ENCODE assay signal across 19 mouse cellular contexts in the genomic region with DNA sequence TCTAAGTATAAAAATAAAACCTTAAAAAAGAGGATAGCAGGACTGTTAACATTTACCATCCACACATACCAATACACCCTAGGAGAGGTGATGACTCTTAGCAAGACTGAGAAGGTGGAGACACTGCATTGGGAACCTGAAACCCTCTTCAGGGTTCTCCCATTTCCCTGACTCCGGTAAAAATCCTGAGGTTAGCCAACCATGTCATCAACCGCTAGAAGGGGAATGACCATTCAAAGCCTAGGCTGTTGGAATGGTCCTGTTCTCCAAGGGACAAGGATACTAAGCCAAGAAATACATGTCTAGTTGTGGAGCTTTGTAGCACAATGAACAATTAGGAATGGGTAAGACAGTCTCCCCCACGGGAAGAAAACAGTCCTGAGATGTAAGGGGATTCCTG.
DNase-seq lines count a peak whose midpoint lies in the region; ATAC-seq and TF ChIP-seq lines count a peak whose summit lies in the region.
"Had no signal": no experiment of that assay in that cellular context is flagged by ENCODE, and none has a peak within 500 bp of the region (broad histone marks: within the 10 kb centered on the region; RNA-seq: fewer than 3 reads in every experiment).

No protein-coding gene starts in this region.

- no peak for TF ChIP-seq EP300 in heart, adult 2 months (IDR thresholded peaks at IDR 0.05; ENCODE audit: insufficient read depth, low read depth, low read length)

- 65% methylated on average over 3 of the region's 3 CpGs for WGBS in heart, adult 2 months

- no peak overlapping the region for H3K27ac ChIP-seq in heart, adult 2 months

- H3K9ac ChIP-seq in heart, adult 2 months (ENCODE audit: low read depth, low read length): no peak overlapping the region

- in situ Hi-C loops in Patski (cut with MboI; ENCODE audit: low pct_unique_long_range_greater_than_20kb): no loop called here

- no peaks in the 10 kb centered on the region for H3K27me3 ChIP-seq in heart, adult 2 months (ENCODE audit: control insufficient read depth, insufficient read depth, low read length)
- H3K27me3 ChIP-seq in Patski: peaks cover 3% of the 10 kb centered on the region
- H3K27me3 ChIP-seq: CH12.LX had no signal

- no peaks in the 10 kb centered on the region for H3K36me3 ChIP-seq in heart, adult 2 months (ENCODE audit: control insufficient read depth, insufficient read depth, low read length)
- H3K36me3 ChIP-seq: G1E had no signal

- no peak for TF ChIP-seq POLR2A in heart, adult 2 months (IDR thresholded peaks at IDR 0.05; ENCODE audit: insufficient read depth, low read depth, low read length)

- H3K4me3 ChIP-seq in heart, adult 2 months: no peak overlapping the region

- TF ChIP-seq CTCF in heart, adult 2 months (IDR thresholded peaks at IDR 0.05): no peak
- TF ChIP-seq CTCF in Patski (IDR thresholded peaks at IDR 0.05): no peak

- no peaks in the 10 kb centered on the region for H3K4me1 ChIP-seq in heart, adult 2 months (ENCODE audit: control insufficient read depth, insufficient read depth, low read length)

- DNase-seq in heart, adult 11 months: peak; percentile 61
- no peak for DNase-seq in heart, adult 2 months
- DNase-seq in Patski (ENCODE audit: low read depth, low spot score): no peak
- no peak for DNase-seq in cerebellum, postnatal 10 days
- DNase-seq: adrenal gland, adult 2 months; adrenal gland, adult 8-10 months; adrenal gland, postnatal 10 days; adrenal gland, postnatal 14 days; adrenal gland, postnatal 25 days; adrenal gland, postnatal 36 days; B cell, adult 2 months; cerebellum, adult 11 months; cerebellum, adult 11-12 months; cerebellum, adult 18-20 months; cerebellum, adult 2 months had no signal

- intact Hi-C loops in heart, adult 2 months (cut with DNase I): no loop called here

- POLR2A ChIA-PET in Patski (lab: Charles Lee): no interaction called here

- ATAC-seq in Patski: peak; percentile 52
- ATAC-seq: activated CD4-positive, CD25-positive, alpha-beta regulatory T cell, adult 4 months; CD4-positive, CD25-positive, alpha-beta regulatory T cell, adult 4 months had no signal

- CTCF ChIA-PET in Patski (lab: Charles Lee): no interaction called here

- H3K79me2 ChIP-seq in heart, adult 2 months (replicated peaks; ENCODE audit: control insufficient read depth, insufficient read depth, low read length): no peaks in the 10 kb centered on the region
